Mouse (Mus musculus): ENCODE data around the gene B4galnt1. TPM values are rescaled to one million over a fixed set of nuclear protein-coding genes. Genes with fewer than 3 reads are reported as not detected.
A peak's percentile ranks its signal among the peaks of the same experiment; 100 is the strongest.

The B4galnt1 gene
- polyA plus RNA-seq, 1 experiment from 2014 or later, result 12.3 TPM

DNA sequence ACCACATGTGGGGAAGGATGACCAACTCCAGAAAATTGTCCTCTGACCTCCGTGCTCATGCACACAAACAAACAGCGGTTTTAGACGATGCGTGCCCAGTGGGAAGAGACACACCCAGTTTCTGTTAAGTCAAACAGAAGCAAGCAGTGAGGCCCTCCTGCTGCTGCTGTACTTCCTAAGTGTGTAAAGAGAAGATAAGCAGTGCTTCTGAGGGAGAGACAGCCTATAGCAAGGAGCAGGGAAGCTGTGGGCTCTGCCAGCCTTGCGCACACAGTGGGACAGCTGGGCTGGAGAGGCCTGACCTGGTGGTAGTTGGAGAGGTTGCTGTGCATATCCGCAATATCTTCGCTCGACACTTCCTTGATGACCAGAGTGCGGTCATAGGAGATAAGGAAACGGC lies 40.3 kb downstream of the B4galnt1 start:
- ATAC-seq (ENCODE audit: insufficient number of reproducible peaks, low FRiP score, low TSS enrichment, low read depth), result no peak
- Histone ChIP-seq H3K27ac (no peak overlapping the region), H3K9ac (no peak overlapping the region), H3K4me3 (no peak overlapping the region), H3K36me3 (peaks cover 74% of the 10 kb centered on the region), H3K4me2 (no peak overlapping the region), H3K9me3 (no peaks in the 10 kb centered on the region), H3K4me1 (peaks cover under 1% of the 10 kb centered on the region; the same call in 1 of the 2 replicates), H3K27me3 (no peaks in the 10 kb centered on the region)
- 89% methylated on average over 10 of the region's 10 CpGs for WGBS

DNA sequence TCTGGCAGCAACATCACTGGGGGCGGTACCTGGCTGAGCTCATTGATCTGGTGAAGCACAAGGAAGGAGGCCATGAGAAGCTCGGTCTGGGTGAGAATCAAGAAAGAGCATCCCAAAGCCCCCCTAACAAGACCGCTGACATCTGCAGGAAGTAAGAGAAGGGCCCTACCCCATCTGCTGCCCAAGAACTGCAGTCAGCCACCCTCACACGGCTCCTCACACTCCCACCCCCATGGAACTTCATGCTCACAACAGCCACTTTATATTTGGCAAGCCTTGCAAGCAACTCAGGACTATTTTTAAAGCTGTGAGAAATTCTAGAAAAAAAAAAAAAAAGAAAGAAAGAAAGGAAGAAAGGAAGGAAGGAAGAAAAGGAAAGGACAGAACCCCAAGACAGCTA lies 43.9 kb downstream of the B4galnt1 start:
- H3K27me3 ChIP-seq, result no peaks in the 10 kb centered on the region
- H3K4me3 ChIP-seq, result no peak overlapping the region
- H3K9ac ChIP-seq, result no peak overlapping the region
- no peaks in the 10 kb centered on the region for H3K9me3 ChIP-seq
- WGBS, result 89% methylated on average over 4 of the region's 4 CpGs
- peaks cover 8% of the 10 kb centered on the region for H3K4me1 ChIP-seq
- H3K4me2 ChIP-seq, result no peak overlapping the region
- no peak overlapping the region for H3K27ac ChIP-seq
- H3K36me3 ChIP-seq, result peaks cover 44% of the 10 kb centered on the region
- no peak for ATAC-seq (ENCODE audit: insufficient number of reproducible peaks, low FRiP score, low TSS enrichment, low read depth)

DNA sequence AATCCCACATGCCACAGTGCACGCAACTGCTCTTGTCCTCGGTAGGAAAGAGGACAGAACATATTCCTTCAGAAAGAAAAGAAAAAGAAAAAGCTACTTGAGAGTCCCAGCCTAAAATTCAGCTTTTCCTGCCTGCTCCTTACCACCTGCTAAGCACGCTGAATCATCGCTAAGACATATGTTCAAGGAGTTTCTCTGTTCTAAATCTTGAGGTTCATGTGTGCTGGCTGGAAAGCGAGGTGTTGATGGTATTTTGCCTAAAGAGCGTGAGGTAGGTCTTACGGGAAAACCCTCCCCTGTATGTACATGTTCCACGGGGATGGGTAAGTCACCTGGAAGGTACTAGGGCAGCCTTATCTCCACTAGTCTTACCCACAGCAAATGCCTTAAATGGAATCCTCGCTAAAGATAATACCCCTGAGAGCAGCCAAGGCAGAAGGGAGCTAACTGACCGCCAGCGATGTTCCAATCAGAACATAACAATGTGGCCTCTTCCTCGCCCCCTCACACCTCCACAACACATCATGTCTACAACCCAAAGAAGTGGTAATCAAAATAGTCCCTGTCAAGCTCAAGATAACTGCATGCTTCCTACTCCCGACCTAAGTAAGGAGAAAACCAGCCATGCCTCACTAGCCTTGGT lies 45.0 kb downstream of the B4galnt1 start:
- Histone ChIP-seq H3K4me2 (no peak overlapping the region), H3K4me3 (peak overlapping the region; percentile 88), H3K27me3 (no peaks in the 10 kb centered on the region), H3K9me3 (no peaks in the 10 kb centered on the region), H3K9ac (no peak overlapping the region), H3K4me1 (peaks cover 8% of the 10 kb centered on the region), H3K36me3 (peaks cover 33% of the 10 kb centered on the region), H3K27ac (no peak overlapping the region)
- no peak for ATAC-seq (ENCODE audit: insufficient number of reproducible peaks, low FRiP score, low TSS enrichment, low read depth)
- WGBS, result 88% methylated on average over 13 of the region's 13 CpGs

DNA sequence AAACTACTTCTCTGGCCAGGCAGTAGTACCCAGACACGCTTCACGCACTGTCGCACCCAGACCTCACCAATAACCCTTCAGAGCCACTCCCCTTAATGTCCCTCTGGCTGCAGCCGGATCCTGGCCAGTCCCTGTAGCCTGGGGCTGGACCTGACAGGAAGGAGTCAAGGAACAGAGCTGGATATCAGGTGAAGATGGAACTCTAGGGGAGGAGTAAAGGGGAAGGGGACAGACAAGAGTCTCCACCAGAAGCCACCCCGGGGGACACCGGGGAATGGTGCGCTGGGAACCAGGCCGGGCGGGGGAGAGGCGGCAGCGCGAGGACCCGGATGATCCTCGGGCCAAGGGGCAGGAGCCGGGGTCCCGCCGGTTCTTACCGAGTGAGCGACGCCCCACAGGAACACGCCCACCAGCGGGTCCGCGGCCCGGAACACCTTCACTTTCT lies 46.0 kb downstream of the B4galnt1 start:
- Histone ChIP-seq H3K4me2 (peak overlapping the region; percentile 90), H3K4me1 (peaks cover 8% of the 10 kb centered on the region), H3K4me3 (peak overlapping the region; percentile 88), H3K36me3 (peaks cover 24% of the 10 kb centered on the region), H3K27ac (peak overlapping the region; percentile 57), H3K9me3 (no peaks in the 10 kb centered on the region), H3K27me3 (no peaks in the 10 kb centered on the region), H3K9ac (peak overlapping the region; percentile 78)
- 1% methylated on average over 25 of the region's 25 CpGs for WGBS
- ATAC-seq (ENCODE audit: insufficient number of reproducible peaks, low FRiP score, low TSS enrichment, low read depth), result peak; percentile 31

DNA sequence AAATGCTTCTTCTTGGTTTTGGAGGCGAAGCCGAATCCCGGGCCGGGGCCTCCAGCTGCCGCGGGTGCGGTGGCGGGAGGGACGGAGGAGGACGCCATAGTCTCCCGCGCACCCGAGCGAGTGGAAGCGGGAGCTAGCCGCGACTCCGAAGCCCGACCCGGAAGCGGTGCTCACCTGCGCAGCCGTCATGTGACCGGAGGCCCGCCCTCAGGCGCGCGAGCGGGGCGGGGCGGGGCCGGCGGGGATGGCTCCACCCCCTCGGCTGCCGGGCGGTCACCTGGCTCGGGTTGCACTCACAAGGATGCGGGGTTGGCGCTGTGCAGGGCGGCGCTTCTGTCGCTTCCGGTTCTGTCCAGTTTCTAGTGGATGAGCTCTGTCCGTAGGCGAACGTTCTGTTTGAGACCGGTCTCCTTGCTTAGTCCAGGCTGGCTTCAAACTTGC lies 46.4 kb downstream of the B4galnt1 start, which contains the start of gene Pip4k2c:
Gene Pip4k2c, minus strand, starts transcription at position 172 of the 441 bp plus-strand sequence.
- ATAC-seq (ENCODE audit: insufficient number of reproducible peaks, low FRiP score, low TSS enrichment, low read depth), result peak; percentile 94
- WGBS, result 0% methylated on average over 47 of the region's 47 CpGs
- Histone ChIP-seq H3K9me3 (no peaks in the 10 kb centered on the region), H3K4me3 (peak within 1 kb of the TSS; percentile 88), H3K9ac (peak within 1 kb of the TSS; percentile 78), H3K27ac (peak within 1 kb of the TSS; percentile 57), H3K4me1 (peaks cover 8% of the 10 kb centered on the region), H3K36me3 (peaks cover 20% of the 10 kb centered on the region), H3K27me3 (no peaks in the 10 kb centered on the region), H3K4me2 (peak within 1 kb of the TSS; percentile 90)

DNA sequence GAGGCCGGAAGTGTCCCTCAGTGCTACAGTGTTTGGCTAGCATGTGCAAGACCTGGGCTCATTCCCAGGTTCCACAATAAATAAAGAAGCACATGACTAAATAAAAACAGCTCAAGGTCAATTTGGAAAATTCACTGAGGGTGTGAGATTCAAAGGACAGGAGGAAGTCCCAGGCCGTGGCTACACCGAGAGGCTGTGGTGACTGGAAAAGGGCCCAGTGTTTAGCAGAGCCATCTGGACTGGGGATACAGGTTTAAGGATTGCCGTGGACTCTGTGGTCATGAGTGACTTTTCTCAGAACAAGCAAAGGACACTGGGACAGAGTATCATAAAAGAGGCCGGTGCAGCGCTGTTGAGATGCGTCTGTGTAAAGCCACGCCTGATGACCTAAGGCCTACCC lies 48.2 kb downstream of the B4galnt1 start:
- Histone ChIP-seq H3K4me3 (no peak overlapping the region), H3K27me3 (no peaks in the 10 kb centered on the region), H3K4me2 (no peak overlapping the region), H3K36me3 (peaks cover 7% of the 10 kb centered on the region; the same call in 1 of the 2 replicates), H3K9ac (no peak overlapping the region), H3K9me3 (no peaks in the 10 kb centered on the region), H3K4me1 (peaks cover 8% of the 10 kb centered on the region), H3K27ac (no peak overlapping the region)
- no peak for ATAC-seq (ENCODE audit: insufficient number of reproducible peaks, low FRiP score, low TSS enrichment, low read depth)
- WGBS, result 85% methylated on average over 8 of the region's 8 CpGs

DNA sequence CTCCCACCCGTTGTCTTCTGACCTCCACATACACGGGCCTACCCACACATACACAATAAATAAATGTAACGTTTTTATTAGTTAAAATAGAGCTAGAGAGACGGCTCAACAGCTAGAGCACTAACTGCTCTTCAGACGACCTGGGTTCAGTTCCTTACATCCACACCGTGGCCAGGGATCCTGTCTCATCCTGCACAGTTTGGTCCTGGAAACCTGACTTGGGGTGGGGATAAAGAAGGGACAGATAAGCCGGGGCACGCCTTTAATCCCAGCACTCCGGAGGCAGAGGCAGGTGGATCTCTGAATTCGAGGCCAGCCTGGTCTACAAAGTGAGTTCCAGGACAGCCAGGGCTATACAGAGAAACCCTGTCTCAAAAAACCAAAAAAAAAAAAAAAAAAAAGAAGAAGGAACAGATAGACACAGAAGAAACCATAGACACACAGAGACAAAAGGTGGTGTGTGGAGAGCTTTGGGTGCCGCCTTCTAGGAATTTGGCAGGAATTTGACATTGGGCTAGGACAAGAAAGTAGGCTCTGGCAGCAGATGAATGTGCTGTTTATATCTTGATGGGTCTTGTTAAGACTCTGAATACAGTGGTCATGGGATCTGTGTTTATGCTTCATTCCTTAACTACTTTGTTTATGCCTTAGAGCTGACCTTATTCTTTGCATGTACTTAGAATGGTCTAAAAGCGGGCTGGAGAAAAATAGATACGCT lies 48.8 kb downstream of the B4galnt1 start:
- no peak overlapping the region for H3K4me3 ChIP-seq
- no peak overlapping the region for H3K9ac ChIP-seq
- H3K9me3 ChIP-seq, result no peaks in the 10 kb centered on the region
- H3K27ac ChIP-seq, result no peak overlapping the region
- H3K36me3 ChIP-seq, result 0 out of 2 replicates have a peak, but pooled peaks cover under 1% of the 10 kb centered on the region
- no peak overlapping the region for H3K4me2 ChIP-seq
- WGBS, result 76% methylated on average over 13 of the region's 13 CpGs
- H3K4me1 ChIP-seq, result peaks cover 8% of the 10 kb centered on the region
- no peaks in the 10 kb centered on the region for H3K27me3 ChIP-seq
- ATAC-seq (ENCODE audit: insufficient number of reproducible peaks, low FRiP score, low TSS enrichment, low read depth), result no peak

DNA sequence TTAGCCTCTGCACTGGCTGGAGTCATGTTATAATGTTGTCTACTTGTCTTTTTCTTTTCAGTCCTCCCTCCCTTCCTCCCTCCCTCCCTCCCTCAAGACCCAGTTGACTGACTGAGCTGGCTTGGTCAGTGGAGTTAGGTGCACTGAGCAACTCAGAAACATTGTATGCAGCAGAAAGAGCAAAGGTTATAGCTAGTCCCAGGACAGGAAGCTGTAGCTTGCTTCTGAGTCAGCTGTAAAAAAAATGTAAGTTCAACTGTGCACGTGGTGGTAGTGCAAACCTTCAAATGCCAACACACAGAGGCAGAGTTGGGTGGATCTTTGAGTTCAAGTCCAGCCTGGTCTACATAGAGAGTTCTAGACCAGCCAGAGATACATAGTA lies 49.4 kb downstream of the B4galnt1 start:
- no peaks in the 10 kb centered on the region for H3K27me3 ChIP-seq
- H3K4me1 ChIP-seq, result peaks cover 8% of the 10 kb centered on the region
- no peak overlapping the region for H3K4me3 ChIP-seq
- 57% methylated on average over 1 of the region's 1 CpGs for WGBS
- H3K27ac ChIP-seq, result no peak overlapping the region
- no peak for ATAC-seq (ENCODE audit: insufficient number of reproducible peaks, low FRiP score, low TSS enrichment, low read depth)
- no peaks in the 10 kb centered on the region for H3K9me3 ChIP-seq
- H3K36me3 ChIP-seq, result no peaks in the 10 kb centered on the region
- H3K9ac ChIP-seq, result no peak overlapping the region
- no peak overlapping the region for H3K4me2 ChIP-seq

DNA sequence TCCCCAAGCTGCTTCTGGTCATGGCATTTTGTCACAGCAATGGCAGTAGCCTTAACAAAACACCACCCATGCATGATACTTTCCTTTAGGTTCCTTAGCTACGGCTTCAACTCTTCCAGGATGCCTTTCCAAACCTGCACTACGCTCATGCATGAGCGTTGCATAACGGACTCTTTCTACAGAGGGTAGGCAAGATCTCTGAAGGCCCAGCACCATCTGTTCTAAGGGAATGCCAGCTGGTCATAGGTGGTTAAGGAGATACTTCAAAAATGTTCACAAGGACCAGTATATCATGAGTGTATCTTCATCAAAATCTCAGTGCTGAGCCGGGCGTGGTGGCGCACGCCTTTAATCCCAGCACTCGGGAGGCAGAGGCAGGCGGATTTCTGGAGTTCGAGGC lies 51.4 kb downstream of the B4galnt1 start:
- Histone ChIP-seq H3K4me1 (no peaks in the 10 kb centered on the region), H3K27me3 (no peaks in the 10 kb centered on the region), H3K27ac (no peak overlapping the region), H3K4me2 (no peak overlapping the region), H3K36me3 (no peaks in the 10 kb centered on the region), H3K4me3 (no peak overlapping the region), H3K9me3 (no peaks in the 10 kb centered on the region), H3K9ac (no peak overlapping the region)
- 95% methylated on average over 11 of the region's 11 CpGs for WGBS
- no peak for ATAC-seq (ENCODE audit: insufficient number of reproducible peaks, low FRiP score, low TSS enrichment, low read depth)

DNA sequence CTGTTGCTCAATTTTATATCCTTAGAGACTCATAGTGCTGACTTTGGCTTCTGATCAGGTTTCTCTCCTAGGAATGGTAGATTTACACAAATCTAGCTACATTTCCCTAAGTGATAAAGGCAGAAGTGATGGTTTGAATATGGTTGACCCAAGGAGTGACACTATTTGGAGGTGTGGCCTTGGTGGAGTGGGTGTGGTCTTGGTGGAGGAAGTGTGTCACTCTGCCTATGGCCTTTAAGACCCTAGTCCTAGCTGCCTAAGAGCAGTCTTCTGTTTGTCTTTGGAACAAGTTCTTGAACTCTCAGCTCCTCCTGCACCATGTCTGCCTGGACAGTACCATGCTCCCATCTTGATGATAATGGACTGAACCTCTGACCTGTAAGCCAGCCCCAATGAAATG lies 52.2 kb downstream of the B4galnt1 start:
- Histone ChIP-seq H3K4me3 (no peak overlapping the region), H3K9ac (no peak overlapping the region), H3K9me3 (no peaks in the 10 kb centered on the region), H3K27ac (no peak overlapping the region), H3K36me3 (no peaks in the 10 kb centered on the region), H3K4me2 (no peak overlapping the region), H3K27me3 (no peaks in the 10 kb centered on the region), H3K4me1 (no peaks in the 10 kb centered on the region)
- no peak for ATAC-seq (ENCODE audit: insufficient number of reproducible peaks, low FRiP score, low TSS enrichment, low read depth)

DNA sequence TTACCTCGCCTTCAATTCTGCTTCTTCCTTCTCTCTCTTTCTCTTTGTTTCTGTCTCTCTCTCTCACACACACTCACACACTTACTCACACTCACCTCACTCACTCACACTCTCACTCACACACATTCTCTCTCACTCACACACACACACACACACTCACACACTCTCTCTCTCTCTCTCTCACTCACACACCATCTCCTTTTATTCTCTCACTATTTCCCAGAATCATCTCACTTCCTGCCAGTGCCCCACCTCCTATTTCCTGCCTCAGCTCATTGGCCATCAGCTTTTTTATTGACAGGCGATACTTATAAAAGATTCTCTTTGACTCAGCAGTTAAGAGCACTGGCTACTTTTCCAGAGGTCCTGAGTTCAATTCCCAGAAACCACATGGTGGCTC lies 53.3 kb downstream of the B4galnt1 start:
- H3K9ac ChIP-seq, result no peak overlapping the region
- H3K27me3 ChIP-seq, result no peaks in the 10 kb centered on the region
- no peak overlapping the region for H3K4me2 ChIP-seq
- no peak overlapping the region for H3K4me3 ChIP-seq
- H3K4me1 ChIP-seq, result no peaks in the 10 kb centered on the region
- H3K9me3 ChIP-seq, result no peaks in the 10 kb centered on the region
- WGBS, result 84% methylated on average over 2 of the region's 2 CpGs
- H3K36me3 ChIP-seq, result no peaks in the 10 kb centered on the region
- ATAC-seq (ENCODE audit: insufficient number of reproducible peaks, low FRiP score, low TSS enrichment, low read depth), result no peak
- H3K27ac ChIP-seq, result no peak overlapping the region

Measured in limb, embryonic 15.5 days (tissue).